Mouse (Mus musculus) thymus, adult 2 months (tissue): ENCODE data around the gene Jag2. TPM values are rescaled to one million over a fixed set of nuclear protein-coding genes. Genes with fewer than 3 reads are reported as not detected.

Source experiments
- DNase-seq: peaks from one replicate; pipeline ENCODE4 v3.0.0; 2021
- H3K27ac ChIP-seq: fragments of 200-500 bp; 2 replicates; pipeline ENCODE4 v1.5.1; 2012; ENCODE audit warnings: low read length, control low read depth; ENCODE audit not compliant: control insufficient read depth, insufficient read depth
- H3K27me3 ChIP-seq: fragments of 200-500 bp; 2 replicates; pipeline ENCODE4 v1.6.1; 2012; ENCODE audit warnings: mild to moderate bottlenecking, low read length, moderate library complexity, mixed read lengths; ENCODE audit not compliant: control insufficient read depth, insufficient read depth
- H3K36me3 ChIP-seq: fragments of 200-500 bp; 2 replicates; pipeline ENCODE4 v1.6.1; 2012; ENCODE audit warnings: mild to moderate bottlenecking, low read length, moderate library complexity; ENCODE audit not compliant: control insufficient read depth, insufficient read depth
- H3K4me1 ChIP-seq: fragments of 200-500 bp; replicated peaks from 2 replicates; pipeline ENCODE4 v1.6.1; 2012; ENCODE audit warnings: low read length; ENCODE audit not compliant: control insufficient read depth, insufficient read depth
- H3K4me3 ChIP-seq: fragments of 200-500 bp; 2 replicates; pipeline ENCODE4 v1.5.1; 2012; ENCODE audit warnings: mild to moderate bottlenecking, low read length, control low read depth, moderate library complexity; ENCODE audit not compliant: control insufficient read depth, insufficient read depth
- CTCF ChIP-seq: fragments of 200-500 bp; IDR thresholded peaks from 2 replicates; pipeline ENCODE4 v1.5.1; 2012; ENCODE audit warnings: mild to moderate bottlenecking, control low read depth, low read length, moderate library complexity, borderline replicate concordance; ENCODE audit not compliant: control insufficient read depth, poor library complexity, insufficient read depth; ENCODE audit errors: extremely low read depth
- POLR2A ChIP-seq: fragments of 200-500 bp; IDR thresholded peaks from 2 replicates; pipeline ENCODE4 v1.6.1; 2012; ENCODE audit warnings: mild to moderate bottlenecking, low read length, control low read depth, moderate library complexity; ENCODE audit not compliant: control insufficient read depth, poor library complexity, insufficient read depth; ENCODE audit errors: extremely low read depth
- WGBS: fragments of 180-500 bp; shearing (Covaris S2); methylation state at CpG from one replicate; pipeline ENCODE4 v1.1.7; 2018; 5-methylcytosine and 5-hydroxymethylcytosine counted together
- polyA plus RNA-seq: library from polyadenylated mRNA; depleted of rRNA; stranded (reverse); fragments of >200 nt; gene quantifications from 2 replicates; pipeline ENCODE4 v1.2.3, GENCODE M21; 2012

Gene Jag2
- polyA plus RNA-seq, 1 experiment = 61.5 TPM

GRCm38 (mm10) chr12:112937906-112938305 lies 8.3 kb upstream of the Jag2 start:
- 22% methylated on average over 9 of the region's 9 CpGs for WGBS
- Histone ChIP-seq H3K4me3 (no peak overlapping the region), H3K4me1 (peaks cover 27% of the 10 kb centered on the region), H3K36me3 (no peaks in the 10 kb centered on the region), H3K27me3 (no peaks in the 10 kb centered on the region), H3K27ac (no peak overlapping the region)
- peak; percentile 31 for DNase-seq
- TF ChIP-seq POLR2A = no peak
- TF ChIP-seq CTCF = no peak

GRCm38 (mm10) chr12:112932647-112933046 lies 3.1 kb upstream of the Jag2 start:
- H3K36me3 ChIP-seq = no peaks in the 10 kb centered on the region
- peaks cover 15% of the 10 kb centered on the region for H3K4me1 ChIP-seq
- no peak overlapping the region for H3K27ac ChIP-seq
- no peak for DNase-seq
- no peak overlapping the region for H3K4me3 ChIP-seq
- TF ChIP-seq CTCF (no peak), POLR2A (no peak)
- WGBS = 87% methylated on average over 7 of the region's 7 CpGs
- H3K27me3 ChIP-seq = peaks cover 14% of the 10 kb centered on the region; the same call in 1 of the 2 replicates

- DNase-seq = no peak
- TF ChIP-seq CTCF (peak; percentile 67; the same call in 1 of the 2 replicates), POLR2A (no peak)
- Histone ChIP-seq H3K4me1 (peaks cover 18% of the 10 kb centered on the region), H3K4me3 (peak overlapping the region; percentile 51), H3K27me3 (peaks cover 14% of the 10 kb centered on the region; the same call in 1 of the 2 replicates), H3K27ac (no peak overlapping the region), H3K36me3 (no peaks in the 10 kb centered on the region)
- WGBS = 4% methylated on average over 105 of the region's 124 CpGs
Measured at GRCm38 (mm10) chr12:112928401-112929241, 955 bp downstream of the Jag2 start.

GRCm38 (mm10) chr12:112927265-112927664 lies 2.3 kb downstream of the Jag2 start:
- DNase-seq = no peak
- Histone ChIP-seq H3K27me3 (peaks cover 14% of the 10 kb centered on the region; the same call in 1 of the 2 replicates), H3K36me3 (no peaks in the 10 kb centered on the region), H3K4me3 (no peak overlapping the region), H3K4me1 (peaks cover 18% of the 10 kb centered on the region), H3K27ac (no peak overlapping the region)
- WGBS = 91% methylated on average over 14 of the region's 14 CpGs
- TF ChIP-seq POLR2A = no peak

GRCm38 (mm10) chr12:112925950-112926349 lies 3.6 kb downstream of the Jag2 start:
- no peak overlapping the region for H3K4me3 ChIP-seq
- DNase-seq = no peak
- WGBS = 94% methylated on average over 6 of the region's 6 CpGs

GRCm38 (mm10) chr12:112922541-112922940 lies 7.0 kb downstream of the Jag2 start:
- no peak overlapping the region for H3K4me3 ChIP-seq
- H3K27me3 ChIP-seq = no peaks in the 10 kb centered on the region
- peaks cover 14% of the 10 kb centered on the region; the same call in 1 of the 2 replicates for H3K4me1 ChIP-seq
- WGBS = 52% methylated on average over 3 of the region's 3 CpGs
- TF ChIP-seq CTCF (no peak), POLR2A (no peak)
- no peaks in the 10 kb centered on the region for H3K36me3 ChIP-seq
- DNase-seq = no peak
- H3K27ac ChIP-seq = no peak overlapping the region

More at GRCm38 (mm10) chr12:112925950-112926349, 3.6 kb downstream of the Jag2 start:
- Histone ChIP-seq H3K27me3 (peaks cover 14% of the 10 kb centered on the region; the same call in 1 of the 2 replicates), H3K27ac (no peak overlapping the region), H3K36me3 (no peaks in the 10 kb centered on the region), H3K4me1 (peaks cover 18% of the 10 kb centered on the region)
- TF ChIP-seq CTCF (no peak), POLR2A (no peak)

- no peak for TF ChIP-seq POLR2A
- TF ChIP-seq CTCF = no peak
- H3K4me3 ChIP-seq = no peak overlapping the region
- WGBS = 89% methylated on average over 12 of the region's 12 CpGs
- no peaks in the 10 kb centered on the region for H3K36me3 ChIP-seq
- peaks cover 16% of the 10 kb centered on the region; the same call in 1 of the 2 replicates for H3K4me1 ChIP-seq
- no peak for DNase-seq
- no peaks in the 10 kb centered on the region for H3K27me3 ChIP-seq
- no peak overlapping the region for H3K27ac ChIP-seq
Measured at GRCm38 (mm10) chr12:112921518-112921917, 8.1 kb downstream of the Jag2 start.
